Mouse (Mus musculus): ENCODE data around the gene Ubp1. TPM values are rescaled to one million over a fixed set of nuclear protein-coding genes. Genes with fewer than 3 reads are reported as not detected.
A peak's percentile ranks its signal among the peaks of the same experiment; 100 is the strongest.
"Not testable (repeated sequence)": the region's sequence is repeated elsewhere in the genome, so short reads cannot be mapped to it uniquely, and the experiment has no call there.

The Ubp1 gene
- 31.1 TPM for polyA plus RNA-seq (2012; fragmentation: generic; extraction: Trizol)

DNA sequence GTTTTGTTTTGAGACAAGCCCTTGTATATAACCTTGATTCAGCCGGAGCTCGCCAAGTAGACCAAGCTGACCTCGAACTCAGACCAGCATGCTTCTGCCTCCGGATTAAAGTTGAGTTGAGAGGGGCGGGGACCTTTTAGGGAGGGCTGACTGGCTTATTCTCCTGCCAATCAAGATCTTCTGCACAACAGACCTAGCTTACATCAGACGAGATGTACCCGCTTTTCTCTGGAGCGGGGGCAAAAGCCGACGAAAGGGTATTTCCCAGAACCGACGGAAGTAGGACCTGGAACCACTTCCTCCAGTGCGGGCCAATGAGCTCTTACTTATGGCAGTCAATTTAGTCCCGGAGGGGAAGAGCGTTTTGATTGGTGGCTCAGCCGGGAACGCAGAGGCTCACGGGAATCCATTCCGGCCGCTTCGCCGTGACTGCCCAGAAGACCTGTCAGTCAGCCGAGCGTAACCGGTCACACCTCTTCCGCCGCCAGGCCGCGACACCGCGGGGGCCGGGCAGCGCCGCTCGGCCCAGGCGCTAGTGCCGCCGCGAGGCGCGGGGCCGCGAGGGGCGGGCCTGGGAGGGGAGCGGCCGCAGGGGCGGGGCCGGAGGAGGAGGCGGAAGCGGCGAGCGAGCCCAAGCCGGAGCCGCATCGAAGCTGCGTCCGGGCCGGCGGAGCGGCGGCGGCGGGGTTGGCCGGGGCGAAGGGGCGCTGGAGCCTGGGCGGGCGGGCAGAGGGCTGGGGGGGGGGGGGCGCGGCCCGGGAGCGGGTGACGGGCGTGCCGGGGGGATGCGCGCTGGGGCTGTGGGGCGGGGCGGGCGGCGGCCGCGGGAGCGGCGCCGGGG lies at the start of gene Ubp1:
Gene Ubp1 (plus strand): TSS at position 401 of the 841 bp plus-strand sequence.
- no peaks in the 10 kb centered on the region for H3K27me3 ChIP-seq (ENCODE audit: control insufficient read depth, insufficient read depth, insufficient read length)
- H3K79me2 ChIP-seq (ENCODE audit: control insufficient read depth, insufficient read depth): peaks cover 41% of the 10 kb centered on the region
- TF ChIP-seq REST (IDR thresholded peaks at IDR 0.05; ENCODE audit: insufficient read depth, insufficient read length): no peak
- no peak for TF ChIP-seq E2F4 (IDR thresholded peaks at IDR 0.05; ENCODE audit: insufficient read depth)
- no peak for TF ChIP-seq SRF (IDR thresholded peaks at IDR 0.05; ENCODE audit: control insufficient read depth, insufficient read length, low read depth)
- no peak for TF ChIP-seq TCF12 (IDR thresholded peaks at IDR 0.05; ENCODE audit: insufficient read depth, poor library complexity, severe bottlenecking)
- no peak for TF ChIP-seq TCF3 (IDR thresholded peaks at IDR 0.05; ENCODE audit: insufficient read length, low read depth)
- TF ChIP-seq MAX (IDR thresholded peaks at IDR 0.05; ENCODE audit: low read depth): no peak
- peak; percentile 75 for TF ChIP-seq POLR2A (IDR thresholded peaks at IDR 0.05; ENCODE audit: insufficient read length, low read depth)
- TF ChIP-seq CEBPB (IDR thresholded peaks at IDR 0.05; ENCODE audit: insufficient read depth, poor library complexity, severe bottlenecking): 0 out of 2 replicates have a peak, but pooled peaks have one; percentile 29
- TF ChIP-seq POLR2AphosphoS2 (IDR thresholded peaks at IDR 0.05; ENCODE audit: insufficient read length, low read depth): peak; percentile 74
- TF ChIP-seq MYOG (IDR thresholded peaks at IDR 0.05; ENCODE audit: control insufficient read depth in 1 of 3, insufficient read depth in 1 of 3, insufficient read length in 2 of 3, low read depth in 2 of 3): no peak
- TF ChIP-seq MYOD1 (IDR thresholded peaks at IDR 0.05; ENCODE audit: control insufficient read depth in 1 of 3, insufficient read length in 2 of 3, low read depth in 2 of 3): no peak
- TF ChIP-seq USF1 (IDR thresholded peaks at IDR 0.05; ENCODE audit: low read depth): no peak
- H3ac ChIP-seq (ENCODE audit: control insufficient read depth, insufficient read length): peak within 1 kb of the TSS; percentile 94
- H3K4me3 ChIP-seq: peak within 1 kb of the TSS; percentile 50
- H3K36me3 ChIP-seq (ENCODE audit: control insufficient read depth, insufficient read depth): no peaks in the 10 kb centered on the region
- peak within 1 kb of the TSS; percentile 88 for H3K4me2 ChIP-seq (ENCODE audit: low read depth)

DNA sequence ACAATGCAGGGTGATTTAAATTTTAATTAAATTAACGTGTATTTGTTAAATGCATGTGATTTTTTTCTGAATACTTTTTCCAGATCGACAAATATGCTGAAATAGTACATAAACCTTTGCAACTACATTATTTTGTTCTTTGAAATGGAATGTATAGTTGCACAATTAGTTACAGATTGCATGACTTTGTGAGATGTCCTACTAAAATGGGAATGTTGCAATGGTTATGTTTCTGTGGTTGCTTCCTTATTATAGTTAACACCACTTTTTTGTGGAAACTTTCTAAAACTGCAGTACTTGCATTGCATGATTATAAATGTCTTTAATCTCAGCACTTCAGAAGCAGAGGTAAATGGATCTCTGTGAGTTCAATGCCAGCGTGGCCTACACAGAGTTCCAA lies 35.8 kb upstream of the Ubp1 start:
- Histone ChIP-seq H3K27me3 (ENCODE audit: control insufficient read depth, insufficient read depth, insufficient read length) (no peaks in the 10 kb centered on the region), H3ac (ENCODE audit: control insufficient read depth, insufficient read length) (no peak overlapping the region), H3K79me2 (ENCODE audit: control insufficient read depth, insufficient read depth) (no peaks in the 10 kb centered on the region), H3K36me3 (ENCODE audit: control insufficient read depth, insufficient read depth) (no peaks in the 10 kb centered on the region), H3K4me2 (ENCODE audit: low read depth) (no peak overlapping the region), H3K4me3 (no peak overlapping the region)
- no peak for TF ChIP-seq USF1 (IDR thresholded peaks at IDR 0.05; ENCODE audit: low read depth)
- no peak for TF ChIP-seq TCF12 (IDR thresholded peaks at IDR 0.05; ENCODE audit: insufficient read depth, poor library complexity, severe bottlenecking)
- no peak for TF ChIP-seq E2F4 (IDR thresholded peaks at IDR 0.05; ENCODE audit: insufficient read depth)
- no peak for TF ChIP-seq POLR2AphosphoS2 (IDR thresholded peaks at IDR 0.05; ENCODE audit: insufficient read length, low read depth)
- no peak for TF ChIP-seq MYOG (IDR thresholded peaks at IDR 0.05; ENCODE audit: control insufficient read depth in 1 of 3, insufficient read depth in 1 of 3, insufficient read length in 2 of 3, low read depth in 2 of 3)
- no peak for TF ChIP-seq TCF3 (IDR thresholded peaks at IDR 0.05; ENCODE audit: insufficient read length, low read depth)
- no peak for TF ChIP-seq REST (IDR thresholded peaks at IDR 0.05; ENCODE audit: insufficient read depth, insufficient read length)
- TF ChIP-seq POLR2A (IDR thresholded peaks at IDR 0.05; ENCODE audit: insufficient read length, low read depth): no peak

DNA sequence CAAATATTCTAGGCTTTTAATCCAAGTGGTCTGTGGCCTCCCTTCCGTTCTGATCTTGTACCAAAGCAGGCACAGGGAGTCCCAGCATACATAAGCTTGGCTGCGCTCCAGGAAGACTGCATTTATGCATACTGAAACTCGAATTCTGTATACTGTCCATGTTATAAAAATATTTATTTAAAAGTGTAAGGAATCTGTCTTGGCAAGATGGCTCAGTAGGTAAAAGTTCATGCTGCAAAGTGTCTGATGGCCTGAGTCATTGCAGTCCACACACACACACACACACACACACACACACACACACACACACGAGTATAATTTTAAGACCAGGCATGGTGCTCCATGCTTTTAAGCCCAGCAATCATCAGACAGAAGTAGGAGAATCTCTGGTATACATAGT lies 27.6 kb upstream of the Ubp1 start:
- Histone ChIP-seq H3K4me2 (ENCODE audit: low read depth) (no peak overlapping the region), H3K27me3 (ENCODE audit: control insufficient read depth, insufficient read depth, insufficient read length) (no peaks in the 10 kb centered on the region), H3K4me3 (no peak overlapping the region), H3ac (ENCODE audit: control insufficient read depth, insufficient read length) (no peak overlapping the region), H3K36me3 (ENCODE audit: control insufficient read depth, insufficient read depth) (peaks cover 22% of the 10 kb centered on the region), H3K79me2 (ENCODE audit: control insufficient read depth, insufficient read depth) (no peaks in the 10 kb centered on the region)
- TF ChIP-seq MAX (IDR thresholded peaks at IDR 0.05; ENCODE audit: low read depth) (no peak), MYOD1 (IDR thresholded peaks at IDR 0.05; ENCODE audit: control insufficient read depth in 1 of 3, insufficient read length in 2 of 3, low read depth in 2 of 3) (no peak), USF1 (IDR thresholded peaks at IDR 0.05; ENCODE audit: low read depth) (no peak), MYOG (IDR thresholded peaks at IDR 0.05; ENCODE audit: control insufficient read depth in 1 of 3, insufficient read depth in 1 of 3, insufficient read length in 2 of 3, low read depth in 2 of 3) (no peak), SRF (IDR thresholded peaks at IDR 0.05; ENCODE audit: control insufficient read depth, insufficient read length, low read depth) (no peak), POLR2A (IDR thresholded peaks at IDR 0.05; ENCODE audit: insufficient read length, low read depth) (no peak), REST (IDR thresholded peaks at IDR 0.05; ENCODE audit: insufficient read depth, insufficient read length) (no peak), TCF3 (IDR thresholded peaks at IDR 0.05; ENCODE audit: insufficient read length, low read depth) (no peak), POLR2AphosphoS2 (IDR thresholded peaks at IDR 0.05; ENCODE audit: insufficient read length, low read depth) (no peak), TCF12 (IDR thresholded peaks at IDR 0.05; ENCODE audit: insufficient read depth, poor library complexity, severe bottlenecking) (no peak), CEBPB (IDR thresholded peaks at IDR 0.05; ENCODE audit: insufficient read depth, poor library complexity, severe bottlenecking) (no peak), E2F4 (IDR thresholded peaks at IDR 0.05; ENCODE audit: insufficient read depth) (no peak)

DNA sequence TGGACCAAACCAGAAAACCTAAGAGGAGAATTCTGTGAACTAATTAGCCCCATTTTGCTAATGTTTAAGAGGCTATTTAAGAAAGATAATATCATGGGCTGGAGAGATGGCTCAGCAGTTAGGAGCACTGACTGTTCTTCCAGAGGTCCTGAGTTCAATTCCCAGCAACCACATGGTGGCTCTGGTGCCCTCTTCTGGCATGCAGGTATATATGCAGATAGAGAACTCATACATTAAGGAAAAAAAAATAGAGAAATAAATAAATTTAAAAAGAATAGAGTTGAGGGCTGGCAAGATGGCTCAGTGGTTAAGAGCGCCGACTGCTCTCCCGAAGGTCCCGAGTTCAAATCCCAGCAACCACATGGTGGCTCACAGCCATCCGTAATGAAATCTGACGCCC lies 26.4 kb upstream of the Ubp1 start:
- not testable (repeated sequence) for H3ac ChIP-seq (ENCODE audit: control insufficient read depth, insufficient read length); H3K4me3 ChIP-seq; H3K27me3 ChIP-seq (ENCODE audit: control insufficient read depth, insufficient read depth, insufficient read length); H3K4me2 ChIP-seq (ENCODE audit: low read depth); H3K79me2 ChIP-seq (ENCODE audit: control insufficient read depth, insufficient read depth)
- peaks cover 22% of the 10 kb centered on the region for H3K36me3 ChIP-seq (ENCODE audit: control insufficient read depth, insufficient read depth)

DNA sequence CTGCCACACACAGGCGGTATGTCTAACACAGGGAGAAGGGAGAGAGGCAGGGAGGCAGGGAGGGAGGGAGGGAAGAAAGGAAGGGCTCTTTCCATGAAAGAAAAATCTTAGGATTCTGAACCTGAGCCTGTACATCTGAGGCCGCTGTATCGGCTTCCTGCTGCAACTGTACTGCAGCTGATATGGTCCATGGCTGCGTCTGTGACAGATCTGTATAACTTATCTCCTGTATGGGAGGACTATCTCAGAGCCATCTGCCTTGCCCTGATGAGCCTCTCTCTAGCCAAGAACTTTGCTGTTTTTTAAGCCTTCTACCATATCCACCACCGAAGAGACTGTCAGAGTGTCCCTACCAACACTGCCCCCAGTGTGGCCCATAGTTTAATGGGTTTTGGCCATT lies 14.9 kb upstream of the Ubp1 start:
- TF ChIP-seq E2F4 (IDR thresholded peaks at IDR 0.05; ENCODE audit: insufficient read depth): no peak
- no peak for TF ChIP-seq MYOG (IDR thresholded peaks at IDR 0.05; ENCODE audit: control insufficient read depth in 1 of 3, insufficient read depth in 1 of 3, insufficient read length in 2 of 3, low read depth in 2 of 3)
- TF ChIP-seq TCF3 (IDR thresholded peaks at IDR 0.05; ENCODE audit: insufficient read length, low read depth): no peak
- no peak for TF ChIP-seq POLR2AphosphoS2 (IDR thresholded peaks at IDR 0.05; ENCODE audit: insufficient read length, low read depth)
- no peak for TF ChIP-seq POLR2A (IDR thresholded peaks at IDR 0.05; ENCODE audit: insufficient read length, low read depth)
- TF ChIP-seq MAX (IDR thresholded peaks at IDR 0.05; ENCODE audit: low read depth): no peak
- no peak for TF ChIP-seq TCF12 (IDR thresholded peaks at IDR 0.05; ENCODE audit: insufficient read depth, poor library complexity, severe bottlenecking)
- TF ChIP-seq REST (IDR thresholded peaks at IDR 0.05; ENCODE audit: insufficient read depth, insufficient read length): no peak
- TF ChIP-seq CEBPB (IDR thresholded peaks at IDR 0.05; ENCODE audit: insufficient read depth, poor library complexity, severe bottlenecking): no peak
- no peak for TF ChIP-seq MYOD1 (IDR thresholded peaks at IDR 0.05; ENCODE audit: control insufficient read depth in 1 of 3, insufficient read length in 2 of 3, low read depth in 2 of 3)
- Histone ChIP-seq H3K4me2 (ENCODE audit: low read depth) (no peak overlapping the region), H3K27me3 (ENCODE audit: control insufficient read depth, insufficient read depth, insufficient read length) (no peaks in the 10 kb centered on the region), H3ac (ENCODE audit: control insufficient read depth, insufficient read length) (no peak overlapping the region), H3K79me2 (ENCODE audit: control insufficient read depth, insufficient read depth) (no peaks in the 10 kb centered on the region), H3K4me3 (no peak overlapping the region), H3K36me3 (ENCODE audit: control insufficient read depth, insufficient read depth) (peaks cover 12% of the 10 kb centered on the region)
